ENCODE assay signal across 13 mouse cellular contexts in the genomic region with DNA sequence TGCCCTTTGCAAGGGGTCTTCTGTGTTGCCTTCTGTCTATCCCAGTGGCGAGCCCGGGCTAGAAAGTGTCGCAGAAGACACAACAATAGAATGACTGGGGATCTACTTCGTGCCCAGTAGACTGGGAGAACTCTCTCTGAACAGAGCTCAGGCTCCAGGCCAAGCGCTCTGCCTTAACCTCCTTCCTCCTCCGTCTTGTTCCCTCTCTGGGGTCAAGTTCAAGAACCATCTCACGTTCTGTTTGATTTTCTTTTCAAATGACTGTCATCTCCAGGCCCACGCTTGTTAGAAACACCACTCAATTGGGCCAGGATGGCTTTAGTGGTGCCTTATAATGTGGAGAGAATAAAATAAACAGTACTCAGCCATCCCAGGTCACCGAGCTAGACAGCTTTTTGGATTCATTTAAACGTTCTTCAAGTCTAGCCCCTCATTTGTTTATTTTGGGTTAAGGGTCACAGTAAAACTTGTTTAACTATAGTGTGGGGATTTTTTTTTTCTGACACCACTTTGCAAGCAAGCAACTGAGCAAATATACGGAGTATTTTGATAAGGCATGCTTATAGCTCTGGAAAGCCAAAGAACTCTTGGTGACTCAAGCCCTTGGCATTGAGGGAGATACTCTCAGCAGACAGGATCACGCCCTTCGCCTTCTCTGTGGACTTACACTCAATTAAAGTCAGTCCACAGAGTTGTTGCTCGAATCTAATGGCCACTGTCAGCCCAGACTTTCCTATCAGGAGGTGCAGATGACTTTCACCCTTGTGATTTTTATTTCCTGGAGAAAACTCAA. TPM values are rescaled to one million over a fixed set of nuclear protein-coding genes. Genes with fewer than 3 reads are reported as not detected.
DNase-seq lines count a peak whose midpoint lies in the region; ATAC-seq and TF ChIP-seq lines count a peak whose summit lies in the region.
"Had no signal": no experiment of that assay in that cellular context is flagged by ENCODE, and none has a peak within 500 bp of the region (broad histone marks: within the 10 kb centered on the region; RNA-seq: fewer than 3 reads in every experiment).

No protein-coding gene starts in this region.

- POLR2A ChIA-PET in Patski (lab: Charles Lee): no interaction called here

- H3K9ac ChIP-seq in kidney, embryonic 14.5 days (ENCODE audit: low read depth, low read length): no peak overlapping the region
- H3K9ac ChIP-seq: embryonic facial prominence, embryonic 15.5 days; forebrain, embryonic 13.5 days; limb, embryonic 15.5 days had no signal

- H3K36me3 ChIP-seq in kidney, embryonic 14.5 days (ENCODE audit: control insufficient read depth, insufficient read depth, low read length): no peaks in the 10 kb centered on the region
- H3K36me3 ChIP-seq: embryonic facial prominence, embryonic 15.5 days; limb, embryonic 15.5 days had no signal

- no peak for TF ChIP-seq CTCF in Patski (IDR thresholded peaks at IDR 0.05)

- peak; percentile 75 for ATAC-seq in kidney, embryonic 14.5 days (ENCODE audit: low FRiP score, low TSS enrichment)
- ATAC-seq in Patski: peak; percentile 44
- ATAC-seq: forebrain, embryonic 13.5 days had no signal

- H3K4me2 ChIP-seq in kidney, embryonic 14.5 days (replicated peaks; ENCODE audit: low read depth, low read length): no peak overlapping the region
- H3K4me2 ChIP-seq: embryonic facial prominence, embryonic 15.5 days; forebrain, embryonic 13.5 days; limb, embryonic 15.5 days had no signal

- no peak overlapping the region for H3K4me3 ChIP-seq in kidney, embryonic 14.5 days (ENCODE audit: low read length)
- H3K4me3 ChIP-seq: embryonic facial prominence, embryonic 15.5 days; forebrain, embryonic 13.5 days; left cerebral cortex, adult 2 months; limb, embryonic 15.5 days had no signal

- no peak for DNase-seq in kidney, adult 18-20 months
- DNase-seq in Patski (ENCODE audit: low read depth, low spot score): no peak
- DNase-seq in kidney, postnatal 14 days: peak; percentile 36
- peak; percentile 46 for DNase-seq in lung, postnatal 25 days (ENCODE audit: low spot score)
- no peak for DNase-seq in adrenal gland, postnatal 14 days
- no peak for DNase-seq in spleen, postnatal 14 days (ENCODE audit: low spot score in 2 of 2)
- no peak for DNase-seq in adrenal gland, postnatal 36 days
- DNase-seq: cerebellum, adult 11-12 months had no signal

- 42% methylated on average over 14 of the region's 14 CpGs for WGBS in kidney, embryonic 14.5 days

- H3K27ac ChIP-seq in kidney, embryonic 14.5 days (ENCODE audit: low read depth, low read length): no peak overlapping the region
- H3K27ac ChIP-seq: embryonic facial prominence, embryonic 15.5 days; forebrain, embryonic 13.5 days; left cerebral cortex, adult 2 months; limb, embryonic 15.5 days had no signal

- CTCF ChIA-PET in Patski (lab: Charles Lee): no interaction called here

- in situ Hi-C loops in Patski (cut with MboI; ENCODE audit: low pct_unique_long_range_greater_than_20kb): no loop called here

- 0 out of 2 replicates have a peak, but pooled peaks cover under 1% of the 10 kb centered on the region for H3K9me3 ChIP-seq in kidney, embryonic 14.5 days (ENCODE audit: control insufficient read depth, low read length)
- H3K9me3 ChIP-seq: embryonic facial prominence, embryonic 15.5 days; forebrain, embryonic 13.5 days; limb, embryonic 15.5 days had no signal

- H3K27me3 ChIP-seq in kidney, embryonic 14.5 days (ENCODE audit: control insufficient read depth, insufficient read depth, low read length): no peaks in the 10 kb centered on the region
- H3K27me3 ChIP-seq in Patski: no peaks in the 10 kb centered on the region
- H3K27me3 ChIP-seq: embryonic facial prominence, embryonic 15.5 days; forebrain, embryonic 13.5 days; limb, embryonic 15.5 days had no signal

- no peaks in the 10 kb centered on the region for H3K4me1 ChIP-seq in kidney, embryonic 14.5 days (ENCODE audit: control insufficient read depth, insufficient read depth, low read length)
- H3K4me1 ChIP-seq: embryonic facial prominence, embryonic 15.5 days; forebrain, embryonic 13.5 days; limb, embryonic 15.5 days had no signal

RNA-seq across cellular contexts. Expression of a gene that starts 30.0 kb away (rescaled TPM):
- 7.9 and 17.8 TPM in 2 replicates for polyA plus RNA-seq in kidney, embryonic 14.5 days (2014; fragmentation: Nextera tagmentation; extraction: Ambion mirVana)
- 1.5 TPM for polyA plus RNA-seq in Patski (2021)
- 6.0 and 7.2 TPM in 2 replicates for total RNA-seq in adrenal gland, postnatal 14 days (2021)
- 1 to 10 TPM; 3.2 to 6.5 TPM for total RNA-seq in adrenal gland, postnatal 36 days (2021)

Comparison
In these comparisons a context has a peak if more than half of its experiments do, and no peak if none do; other contexts are left out.
1. DNase-seq: peak in kidney, postnatal 14 days (single experiment) and lung, postnatal 25 days (single experiment); none in kidney, adult 18-20 months (single experiment), Patski (single experiment), adrenal gland, postnatal 14 days (single experiment), spleen, postnatal 14 days (0 of 2) and adrenal gland, postnatal 36 days (0 of 2).